Comparison of ENCODE assay signal across 25 mouse cellular contexts in the genomic region with DNA sequence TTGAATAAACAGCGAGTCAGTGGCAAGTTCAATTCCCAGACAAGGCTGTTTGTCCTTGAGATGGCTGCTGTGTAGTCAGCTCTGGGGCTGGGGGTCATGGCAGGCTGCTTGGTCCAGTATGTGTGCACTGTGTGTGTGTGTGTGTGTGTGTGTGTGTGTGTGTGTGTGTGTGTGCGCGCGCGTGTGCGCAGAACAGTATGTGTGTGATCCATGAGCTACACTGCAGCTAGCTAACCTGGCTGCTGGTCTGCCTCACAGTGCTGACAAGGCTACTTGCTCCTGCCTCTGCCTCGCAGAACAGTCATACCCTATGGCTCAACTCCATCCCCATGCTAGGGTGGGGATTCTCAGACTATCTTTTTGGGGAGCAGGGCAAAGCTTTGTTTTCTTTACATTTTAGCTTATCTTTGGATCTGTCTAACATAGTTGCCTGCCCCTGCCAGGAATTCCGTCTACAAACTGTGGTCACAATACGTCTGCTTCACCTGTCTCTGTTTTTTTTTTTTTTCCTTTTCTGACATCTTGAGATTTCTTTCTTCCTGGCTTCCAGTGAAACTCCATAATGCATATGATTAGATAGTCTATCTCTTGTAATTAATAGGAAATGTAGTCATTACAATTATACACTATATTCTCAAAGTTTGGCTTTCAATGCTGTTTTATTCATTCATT.
"Had no signal": no experiment of that assay in that cellular context is flagged by ENCODE, and none has a peak within 500 bp of the region (broad histone marks: within the 10 kb centered on the region; RNA-seq: fewer than 3 reads in every experiment).

No protein-coding gene starts in this region.

- H3K27me3 ChIP-seq: embryonic facial prominence, embryonic 12.5 days; embryonic facial prominence, embryonic 13.5 days; embryonic facial prominence, embryonic 15.5 days; forebrain, embryonic 12.5 days; forebrain, embryonic 13.5 days; forebrain, embryonic 15.5 days had no signal

- DNase-seq: cerebellum, adult 9-10 months; cerebellum, adult 9-11 months; cerebellum, postnatal 10 days; cerebellum, postnatal 14 days; cerebellum, postnatal 25 days; cerebellum, postnatal 36 days; embryo, embryonic 11 days; forebrain, postnatal 0 days; gastrocnemius, adult 2 months; gastrocnemius, postnatal 10 days; gastrocnemius, postnatal 14 days; gastrocnemius, postnatal 25 days; gastrocnemius, postnatal 36 days; heart, adult 11 months; heart, adult 18-20 months; heart, adult 2 months had no signal

- H3K27ac ChIP-seq: embryonic facial prominence, embryonic 10.5 days; embryonic facial prominence, embryonic 12.5 days; embryonic facial prominence, embryonic 13.5 days; embryonic facial prominence, embryonic 15.5 days; forebrain, embryonic 10.5 days; forebrain, embryonic 12.5 days; forebrain, embryonic 13.5 days; forebrain, embryonic 15.5 days; gastrocnemius, adult 2 months; heart, adult 2 months had no signal

- H3K9ac ChIP-seq: embryonic facial prominence, embryonic 12.5 days; embryonic facial prominence, embryonic 13.5 days; embryonic facial prominence, embryonic 15.5 days; forebrain, embryonic 12.5 days; forebrain, embryonic 13.5 days; forebrain, embryonic 15.5 days; forebrain, postnatal 0 days had no signal

- H3K36me3 ChIP-seq: embryonic facial prominence, embryonic 10.5 days; embryonic facial prominence, embryonic 12.5 days; embryonic facial prominence, embryonic 13.5 days; embryonic facial prominence, embryonic 15.5 days; forebrain, embryonic 10.5 days; forebrain, embryonic 12.5 days; forebrain, embryonic 15.5 days had no signal

- H3K4me3 ChIP-seq: embryonic facial prominence, embryonic 10.5 days; embryonic facial prominence, embryonic 12.5 days; embryonic facial prominence, embryonic 13.5 days; embryonic facial prominence, embryonic 15.5 days; erythroblast, embryonic 14.5 days; forebrain, embryonic 10.5 days; forebrain, embryonic 12.5 days; forebrain, embryonic 13.5 days; forebrain, embryonic 15.5 days; gastrocnemius, adult 2 months; heart, adult 2 months had no signal

- H3K4me2 ChIP-seq: embryonic facial prominence, embryonic 12.5 days; embryonic facial prominence, embryonic 13.5 days; embryonic facial prominence, embryonic 15.5 days; forebrain, embryonic 12.5 days; forebrain, embryonic 13.5 days; forebrain, embryonic 15.5 days had no signal

- H3K9me3 ChIP-seq: embryonic facial prominence, embryonic 10.5 days; embryonic facial prominence, embryonic 12.5 days; embryonic facial prominence, embryonic 13.5 days; embryonic facial prominence, embryonic 15.5 days; forebrain, embryonic 10.5 days; forebrain, embryonic 12.5 days; forebrain, embryonic 13.5 days; forebrain, embryonic 15.5 days had no signal

- H3K4me1 ChIP-seq: embryonic facial prominence, embryonic 10.5 days; embryonic facial prominence, embryonic 12.5 days; embryonic facial prominence, embryonic 13.5 days; embryonic facial prominence, embryonic 15.5 days; forebrain, embryonic 10.5 days; forebrain, embryonic 12.5 days had no signal
